Mouse (Mus musculus) MEL (cell line): ENCODE data around the gene Sars. TPM values are rescaled to one million over a fixed set of nuclear protein-coding genes. Genes with fewer than 3 reads are reported as not detected.

Experiments
- DNase-seq: peaks from one replicate; pipeline ENCODE4 v3.0.0; 2011; ENCODE audit warnings: low read depth, low spot score
- H3K27ac ChIP-seq: 2 replicates; pipeline ENCODE4 v1.5.1; 2012; ENCODE audit warnings: low read depth, mild to moderate bottlenecking, control low read depth, low read length, moderate library complexity; ENCODE audit not compliant: control insufficient read depth
- H3K27me3 ChIP-seq, 2 experiments: fragments of 150-350 bp in 1 of 2; sonication (generic) in 1 of 2; 2 replicates each; pipeline ENCODE4 v1.6.1; 2012; ENCODE audit warnings: low read length in 2 of 2, mild to moderate bottlenecking in 2 of 2, improper control_type of control experiment in 1 of 2, moderate library complexity in 1 of 2; ENCODE audit not compliant: insufficient read depth in 2 of 2, control insufficient read depth in 1 of 2
- H3K36me3 ChIP-seq, 2 experiments: 2 replicates each; pipeline ENCODE4 v1.6.1; 2012 to 2014; ENCODE audit warnings: low read length in 2 of 2, improper control_type of control experiment in 1 of 2, inconsistent platforms in 1 of 2, mild to moderate bottlenecking in 1 of 2; ENCODE audit not compliant: insufficient read depth in 2 of 2, control insufficient read depth in 1 of 2
- H3K4me1 ChIP-seq, 2 experiments: fragments of 150-350 bp in 1 of 2; sonication (generic) in 1 of 2; 2 replicates each; pipeline ENCODE4 v1.6.1; 2012; ENCODE audit warnings: low read length in 2 of 2, improper control_type of control experiment in 1 of 2, mild to moderate bottlenecking in 1 of 2; ENCODE audit not compliant: insufficient read depth in 2 of 2, control insufficient read depth in 1 of 2
- H3K4me3 ChIP-seq, 2 experiments: fragments of 150-350 bp in 1 of 2; sonication (generic) in 1 of 2; 2 replicates each; pipeline ENCODE4 v1.5.1; 2012; ENCODE audit warnings: low read depth in 2 of 2, low read length in 2 of 2, mild to moderate bottlenecking in 2 of 2, moderate library complexity in 2 of 2, control low read depth in 1 of 2, improper control_type of control experiment in 1 of 2; ENCODE audit not compliant: control insufficient read depth in 1 of 2, insufficient read depth in 1 of 2
- H3K79me2 ChIP-seq: 2 replicates; pipeline ENCODE4 v1.6.1; 2012; ENCODE audit warnings: mild to moderate bottlenecking, low read length, moderate library complexity; ENCODE audit not compliant: control insufficient read depth, poor library complexity, insufficient read depth
- H3K9ac ChIP-seq: 2 replicates; pipeline ENCODE4 v1.6.1; 2012; ENCODE audit warnings: low read depth, mild to moderate bottlenecking, control low read depth, low read length, moderate library complexity; ENCODE audit not compliant: control insufficient read depth, poor library complexity, severe bottlenecking
- H3K9me3 ChIP-seq: fragments of 150-350 bp; sonication (generic); replicated peaks from 2 replicates; pipeline ENCODE4 v1.6.1; 2012; ENCODE audit warnings: mild to moderate bottlenecking, low read length, improper control_type of control experiment, moderate library complexity; ENCODE audit not compliant: insufficient read depth
- CTCF ChIP-seq, 3 experiments: IDR thresholded peaks in 2 of 3; conservative IDR thresholded peaks in 1 of 3; 2 replicates each; pipeline ENCODE4 v1.5.1; 2011 to 2012; ENCODE audit warnings: low read length in 3 of 3, low read depth in 2 of 3, mild to moderate bottlenecking in 2 of 3, improper control_type of control experiment in 1 of 3, inconsistent platforms in 1 of 3, mixed read lengths in 1 of 3, moderate library complexity in 1 of 3; ENCODE audit not compliant: control insufficient read depth in 1 of 3, insufficient read depth in 1 of 3, poor library complexity in 1 of 3, severe bottlenecking in 1 of 3
- E2F4 ChIP-seq: IDR thresholded peaks from 2 replicates; pipeline ENCODE4 v1.6.1; 2011; ENCODE audit warnings: low read depth, low read length, improper control_type of control experiment, borderline replicate concordance
- MAFK ChIP-seq: IDR thresholded peaks from 2 replicates; pipeline ENCODE4 v1.6.1; 2011; ENCODE audit warnings: low read depth, mild to moderate bottlenecking, low read length, improper control_type of control experiment, borderline replicate concordance
- MAZ ChIP-seq: IDR thresholded peaks from 2 replicates; pipeline ENCODE4 v1.6.1; 2012; ENCODE audit warnings: low read depth, mild to moderate bottlenecking, inconsistent platforms, low read length, improper control_type of control experiment
- POLR2A ChIP-seq, 2 experiments: IDR thresholded peaks; 2 replicates each; pipeline ENCODE4 v1.6.1; 2011 to 2012; ENCODE audit warnings: low read length in 2 of 2, mild to moderate bottlenecking in 2 of 2, control low read depth in 1 of 2, improper control_type of control experiment in 1 of 2, low read depth in 1 of 2, moderate library complexity in 1 of 2; ENCODE audit not compliant: control insufficient read depth in 1 of 2, insufficient read depth in 1 of 2, poor library complexity in 1 of 2
- POLR2AphosphoS5 ChIP-seq: IDR thresholded peaks from 2 replicates; pipeline ENCODE4 v1.6.1; 2012; ENCODE audit warnings: low read depth, borderline replicate concordance, mild to moderate bottlenecking, inconsistent platforms, low read length, moderate library complexity, mixed read lengths
- SMC3 ChIP-seq: IDR thresholded peaks from 2 replicates; pipeline ENCODE4 v1.6.1; 2011; ENCODE audit warnings: low read depth, low read length, improper control_type of control experiment
- TAL1 ChIP-seq: IDR thresholded peaks from 2 replicates; pipeline ENCODE4 v1.6.1; 2012; ENCODE audit warnings: mild to moderate bottlenecking, inconsistent platforms, low read length, moderate library complexity, mixed read lengths
- UBTF ChIP-seq: IDR thresholded peaks from 2 replicates; pipeline ENCODE4 v1.6.1; 2012; ENCODE audit warnings: low read depth, mild to moderate bottlenecking, inconsistent platforms, low read length, improper control_type of control experiment, moderate library complexity, borderline replicate concordance; ENCODE audit not compliant: insufficient read depth
- USF1 ChIP-seq: IDR thresholded peaks from 2 replicates; pipeline ENCODE4 v1.6.1; 2014; ENCODE audit warnings: low read depth, mild to moderate bottlenecking, inconsistent platforms, low read length, improper control_type of control experiment, moderate library complexity
- USF2 ChIP-seq, 2 experiments: IDR thresholded peaks; 2 replicates each; pipeline ENCODE4 v1.6.1; 2011 to 2012; ENCODE audit warnings: improper control_type of control experiment in 2 of 2, low read length in 2 of 2, borderline replicate concordance in 1 of 2, inconsistent platforms in 1 of 2, low read depth in 1 of 2, mild to moderate bottlenecking in 1 of 2; ENCODE audit not compliant: insufficient read depth in 1 of 2
- ZC3H11A ChIP-seq: IDR thresholded peaks from 2 replicates; pipeline ENCODE4 v1.6.1; 2012; ENCODE audit warnings: low read depth, mild to moderate bottlenecking, inconsistent platforms, low read length, improper control_type of control experiment
- ZNF384 ChIP-seq: IDR thresholded peaks from 2 replicates; pipeline ENCODE4 v1.6.1; 2012; ENCODE audit warnings: low read depth, mild to moderate bottlenecking, inconsistent platforms, low read length, improper control_type of control experiment
- polyA plus RNA-seq, 2 experiments: library from polyadenylated mRNA; stranded (reverse) in 1 of 2; unstranded in 1 of 2; fragments of >175 nt in 1 of 2; fragments of >200 nt in 1 of 2; gene quantifications; 2 replicates each; pipeline versions ENCODE4 v1.2.1 to v1.2.4; 2012; ENCODE audit warnings: low replicate concordance in 2 of 2, low read depth in 1 of 2; ENCODE audit not compliant: insufficient read length in 2 of 2, insufficient read depth in 1 of 2, missing spikeins in 1 of 2
- total RNA-seq: library from RNA; depleted of rRNA; stranded (reverse); fragments of 300-350 nt; gene quantifications from 2 replicates; pipeline ENCODE4 v1.2.3, GENCODE M21; 2012

Sars gene
- total and polyA plus RNA-seq, 3 experiments, result 202 to 337 TPM; not detected in 1

- no peak overlapping the region for H3K27ac ChIP-seq
- TF ChIP-seq TAL1, result no peak
- peaks cover 0 to 3% of the 10 kb centered on the region in 2 experiments; a peak in 1 of 4 replicates for H3K27me3 ChIP-seq
- no peak overlapping the region for H3K9ac ChIP-seq
- H3K36me3 ChIP-seq, result peaks cover 0 to 4% of the 10 kb centered on the region in 2 experiments; a peak in 1 of 4 replicates
- no peaks in the 10 kb centered on the region for H3K79me2 ChIP-seq
- H3K4me1 ChIP-seq, result no peaks in the 10 kb centered on the region
- DNase-seq, result no peak
- H3K4me3 ChIP-seq, result no peak overlapping the region
- H3K9me3 ChIP-seq, result no peaks in the 10 kb centered on the region
These were observed 22.0 kb downstream of the Sars start for GRCm38 (mm10) chr3:108423006-108423405.

- Histone ChIP-seq H3K79me2 (no peaks in the 10 kb centered on the region), H3K4me3 (no peak overlapping the region), H3K36me3 (no peaks in the 10 kb centered on the region), H3K9me3 (no peaks in the 10 kb centered on the region), H3K27ac (no peak overlapping the region), H3K27me3 (peaks cover 3 to 4% of the 10 kb centered on the region in 2 experiments), H3K9ac (no peak overlapping the region), H3K4me1 (no peaks in the 10 kb centered on the region)
- no peak for TF ChIP-seq USF2 (IDR thresholded peaks at IDR 0.05; ENCODE audit: borderline replicate concordance in 1 of 2, insufficient read depth in 1 of 2, low read depth in 1 of 2, low read length in 2 of 2)
- no peak for TF ChIP-seq POLR2A (IDR thresholded peaks at IDR 0.05; ENCODE audit: control insufficient read depth in 1 of 2, insufficient read depth in 1 of 2, low read depth in 1 of 2, low read length in 2 of 2, poor library complexity in 1 of 2)
- no peak for TF ChIP-seq MAZ
- TF ChIP-seq E2F4, result no peak
- TF ChIP-seq USF1, result no peak
- no peak for TF ChIP-seq POLR2AphosphoS5
- no peak for TF ChIP-seq ZC3H11A
- no peak for TF ChIP-seq UBTF
- no peak for TF ChIP-seq SMC3
- TF ChIP-seq MAFK, result no peak
- TF ChIP-seq ZNF384, result no peak
- TF ChIP-seq CTCF (IDR thresholded peaks at IDR 0.05 in 2 of 3, conservative IDR thresholded peaks at IDR 0.05 in 1 of 3; ENCODE audit: control insufficient read depth in 1 of 3, insufficient read depth in 1 of 3, low read depth in 2 of 3, low read length in 3 of 3, poor library complexity in 1 of 3, severe bottlenecking in 1 of 3), result no peak
- DNase-seq, result no peak
These were observed 29.2 kb downstream of the Sars start for GRCm38 (mm10) chr3:108415831-108416223.
